Mouse (Mus musculus) gonadal fat pad, adult 2 months (tissue): ENCODE results near the gene Tdp2. TPM values are rescaled to one million over a fixed set of nuclear protein-coding genes. Genes with fewer than 3 reads are reported as not detected.
"Not testable (repeated sequence)": the region's sequence is repeated elsewhere in the genome, so short reads cannot be mapped to it uniquely, and the experiment has no call there.

Experiments
- DNase-seq: peaks from one replicate; pipeline ENCODE4 v3.0.0-alpha.2; 2012; ENCODE audit warnings: low read depth
- polyA plus RNA-seq: library from polyadenylated mRNA; depleted of rRNA; stranded (reverse); fragments of >200 nt; gene quantifications from 2 replicates; pipeline ENCODE4 v1.2.3, GENCODE M21; 2012

Gene Tdp2
- polyA plus RNA-seq, 1 experiment = 13.6 TPM

DNA sequence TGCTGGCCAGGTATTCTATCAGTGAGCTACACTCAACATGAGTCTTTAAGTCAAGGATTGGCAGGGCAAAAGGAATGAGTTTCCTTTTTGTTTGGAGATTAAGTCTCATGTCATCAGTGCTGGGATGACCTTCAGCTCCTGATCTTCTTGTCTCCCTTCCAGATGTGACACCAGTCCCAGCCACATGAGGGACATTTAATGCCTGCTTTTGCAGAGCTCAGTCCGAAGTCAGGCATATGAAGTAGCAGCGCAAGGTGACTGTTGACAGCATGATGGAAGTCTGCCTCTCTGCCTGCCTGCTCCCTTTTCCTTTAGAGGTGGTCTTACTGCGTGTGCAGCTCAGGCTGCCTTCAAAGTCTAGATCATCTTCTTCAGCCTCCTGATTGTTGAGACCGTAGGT lies 6.8 kb upstream of the Tdp2 start:
- no peak for DNase-seq

DNA sequence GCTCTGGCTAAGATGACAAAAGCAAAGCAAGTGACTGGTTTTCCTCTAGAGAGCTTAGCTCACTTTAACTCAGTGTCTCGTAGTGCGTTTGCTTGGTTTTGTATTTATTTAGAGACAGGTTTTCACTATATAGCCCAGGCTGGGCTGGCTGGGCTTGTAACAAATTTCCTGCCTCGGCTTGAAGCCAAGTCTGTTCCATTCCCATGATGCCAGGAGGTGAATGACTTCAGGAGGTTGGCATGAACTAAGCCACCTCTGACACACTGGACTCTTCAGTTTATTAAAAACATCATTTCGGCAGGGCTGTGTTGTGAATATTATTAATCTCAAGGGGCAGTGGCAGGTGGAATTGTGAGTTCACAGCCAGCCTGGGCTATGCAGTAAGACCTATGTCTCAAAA lies 5.9 kb upstream of the Tdp2 start:
- no peak for DNase-seq

DNA sequence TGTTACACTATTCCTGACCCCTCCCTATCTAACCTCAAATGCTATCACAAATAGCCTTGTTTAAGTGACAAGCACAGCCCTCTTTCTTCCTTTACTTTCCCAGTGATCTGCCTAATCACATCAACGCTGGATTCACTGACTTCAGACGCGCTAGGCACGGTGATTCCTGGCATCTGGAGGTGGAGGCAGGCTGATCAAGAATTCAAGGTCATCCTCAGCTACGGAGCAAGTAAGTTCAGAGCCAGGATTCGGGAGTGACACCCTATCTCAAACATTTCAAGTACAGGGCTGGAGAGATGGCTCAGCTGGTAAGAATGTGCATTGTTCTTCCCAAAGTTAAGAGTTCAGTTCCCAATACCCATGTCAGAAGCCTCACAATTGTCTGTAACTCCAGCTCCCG lies 5.4 kb upstream of the Tdp2 start:
- no peak for DNase-seq

DNA sequence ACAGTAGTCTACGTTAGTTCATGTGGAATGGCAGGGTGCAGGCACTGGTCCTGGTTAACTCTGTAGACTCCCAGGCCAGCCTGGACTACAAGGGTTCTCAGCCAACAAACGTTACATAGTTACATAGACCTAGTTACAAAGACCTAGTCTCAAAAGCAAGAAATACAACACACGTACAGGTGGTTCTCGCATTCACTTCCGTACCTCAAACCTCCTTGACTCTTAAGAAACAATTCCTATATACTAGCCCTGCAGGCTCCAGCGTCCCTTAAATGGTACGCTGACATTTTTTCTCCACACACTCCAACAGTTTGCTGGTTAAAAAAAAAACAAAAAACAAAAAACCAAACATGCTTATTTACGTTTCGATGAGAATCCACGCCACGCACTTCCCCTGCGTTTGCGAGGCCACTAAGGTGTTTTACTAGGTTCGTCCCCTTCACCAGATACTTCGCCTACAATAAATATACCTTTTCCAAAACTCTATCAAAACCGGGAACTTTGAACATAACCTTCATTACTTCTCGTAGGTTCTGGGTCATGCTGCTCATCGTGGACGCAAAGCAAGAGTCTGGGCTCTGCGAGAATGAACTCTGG lies 625 bp upstream of the Tdp2 start:
- DNase-seq = no peak

DNA sequence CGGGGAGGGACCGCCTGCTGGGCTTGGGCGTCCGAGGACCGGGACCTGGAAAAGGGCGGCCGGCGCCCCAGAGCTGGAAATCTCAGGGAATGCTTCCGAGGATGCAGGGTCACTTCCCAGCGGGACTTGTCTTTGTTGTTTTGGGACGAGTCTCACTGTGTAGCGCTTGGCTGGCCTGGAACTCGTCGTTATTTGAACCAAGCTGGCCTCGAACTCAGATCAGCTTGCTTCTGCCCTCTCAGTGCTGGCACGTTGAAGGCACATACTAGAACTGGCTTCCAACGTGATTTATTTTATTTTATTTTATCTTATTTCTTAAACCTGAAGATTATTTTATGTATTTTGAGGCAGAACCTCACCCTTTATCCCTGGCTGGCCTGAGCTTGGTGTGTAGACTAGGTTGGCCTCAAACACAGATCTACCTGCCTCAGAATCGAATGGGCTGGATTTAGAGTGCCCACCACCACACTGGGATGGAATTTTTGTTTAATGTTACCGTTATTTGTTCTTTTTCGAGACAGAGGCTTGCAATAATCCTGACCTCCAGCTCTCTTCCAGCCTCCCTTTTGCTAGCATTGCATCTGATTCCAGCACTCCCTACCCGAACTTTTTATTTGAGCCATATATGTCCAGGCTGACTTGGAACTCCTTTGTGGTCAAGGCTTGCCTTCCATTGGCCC lies 792 bp downstream of the Tdp2 start:
- no peak for DNase-seq

DNA sequence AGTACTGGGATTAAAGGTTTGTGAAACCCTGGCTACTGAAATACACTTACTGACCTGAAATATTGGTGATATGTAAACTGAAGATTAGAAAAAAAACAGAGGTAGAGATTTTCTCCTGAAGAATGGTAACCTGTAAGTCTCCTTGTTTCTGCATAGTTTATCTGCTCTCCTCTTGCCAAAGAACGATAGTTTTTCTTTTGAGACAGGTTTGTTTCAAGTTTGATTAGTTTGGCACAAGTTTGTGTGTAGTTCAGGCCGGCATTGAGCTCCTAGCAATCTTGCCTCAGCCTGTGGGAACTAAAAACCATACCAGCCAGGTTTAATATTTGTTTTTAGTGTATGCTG lies 1.3 kb downstream of the Tdp2 start:
- DNase-seq = no peak

DNA sequence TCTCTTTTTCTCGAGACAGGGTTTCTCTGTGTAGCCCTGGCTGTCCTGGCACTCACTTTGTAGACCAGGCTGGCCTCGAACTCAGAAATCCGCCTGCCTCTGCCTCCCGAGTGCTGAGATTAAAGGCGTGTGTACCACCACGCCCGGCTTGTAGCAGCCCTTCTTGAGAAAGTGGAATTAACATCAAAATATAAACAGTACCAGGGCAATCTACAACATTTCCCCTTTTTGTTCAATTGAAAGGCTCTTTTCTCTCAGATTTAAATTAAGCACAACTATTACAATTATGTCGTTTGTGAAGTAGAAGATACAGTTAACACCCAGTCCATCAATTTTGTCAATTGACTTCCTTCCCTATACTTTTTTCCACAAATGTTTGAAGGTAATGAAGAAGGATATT lies 6.3 kb downstream of the Tdp2 start:
- DNase-seq = not testable (repeated sequence)

DNA sequence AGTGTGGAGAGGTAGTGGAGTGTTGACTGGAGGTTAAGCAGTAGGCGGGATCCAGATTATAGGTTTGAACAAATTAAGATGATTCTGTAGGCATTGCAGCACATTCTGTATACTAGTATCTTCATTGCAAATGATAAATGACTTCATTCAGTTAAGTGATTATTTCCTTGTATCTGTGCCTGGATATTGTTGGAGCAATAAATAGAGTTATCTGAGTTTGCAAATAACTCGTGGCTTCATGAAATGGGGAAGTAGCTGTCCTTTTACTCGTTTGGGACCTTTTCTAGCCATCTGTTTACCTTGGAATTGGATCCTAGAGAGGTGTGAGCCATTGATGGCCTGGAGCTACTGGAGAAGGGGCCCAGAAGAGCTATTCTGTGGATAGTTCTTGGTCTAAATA lies 8.4 kb downstream of the Tdp2 start:
- no peak for DNase-seq

DNA sequence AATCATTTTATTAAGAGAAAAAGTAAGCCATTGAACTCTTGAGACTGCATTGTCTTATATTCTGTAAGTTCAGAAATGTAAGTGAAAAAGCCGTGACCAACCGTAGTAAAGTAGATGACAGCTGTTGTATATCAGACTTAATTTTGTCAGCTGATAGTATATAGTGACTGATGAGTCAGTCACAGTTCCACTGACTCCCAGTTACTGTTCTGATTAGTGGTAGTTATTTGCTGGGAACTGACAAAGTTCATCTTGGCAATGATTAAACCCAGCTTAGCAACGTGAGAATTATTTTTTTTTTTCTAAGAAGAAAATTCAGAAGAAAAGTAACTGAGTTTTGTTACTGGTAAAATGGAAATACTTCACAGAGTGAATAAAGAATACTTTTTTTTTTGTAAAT lies 10.2 kb downstream of the Tdp2 start:
- no peak for DNase-seq

DNA sequence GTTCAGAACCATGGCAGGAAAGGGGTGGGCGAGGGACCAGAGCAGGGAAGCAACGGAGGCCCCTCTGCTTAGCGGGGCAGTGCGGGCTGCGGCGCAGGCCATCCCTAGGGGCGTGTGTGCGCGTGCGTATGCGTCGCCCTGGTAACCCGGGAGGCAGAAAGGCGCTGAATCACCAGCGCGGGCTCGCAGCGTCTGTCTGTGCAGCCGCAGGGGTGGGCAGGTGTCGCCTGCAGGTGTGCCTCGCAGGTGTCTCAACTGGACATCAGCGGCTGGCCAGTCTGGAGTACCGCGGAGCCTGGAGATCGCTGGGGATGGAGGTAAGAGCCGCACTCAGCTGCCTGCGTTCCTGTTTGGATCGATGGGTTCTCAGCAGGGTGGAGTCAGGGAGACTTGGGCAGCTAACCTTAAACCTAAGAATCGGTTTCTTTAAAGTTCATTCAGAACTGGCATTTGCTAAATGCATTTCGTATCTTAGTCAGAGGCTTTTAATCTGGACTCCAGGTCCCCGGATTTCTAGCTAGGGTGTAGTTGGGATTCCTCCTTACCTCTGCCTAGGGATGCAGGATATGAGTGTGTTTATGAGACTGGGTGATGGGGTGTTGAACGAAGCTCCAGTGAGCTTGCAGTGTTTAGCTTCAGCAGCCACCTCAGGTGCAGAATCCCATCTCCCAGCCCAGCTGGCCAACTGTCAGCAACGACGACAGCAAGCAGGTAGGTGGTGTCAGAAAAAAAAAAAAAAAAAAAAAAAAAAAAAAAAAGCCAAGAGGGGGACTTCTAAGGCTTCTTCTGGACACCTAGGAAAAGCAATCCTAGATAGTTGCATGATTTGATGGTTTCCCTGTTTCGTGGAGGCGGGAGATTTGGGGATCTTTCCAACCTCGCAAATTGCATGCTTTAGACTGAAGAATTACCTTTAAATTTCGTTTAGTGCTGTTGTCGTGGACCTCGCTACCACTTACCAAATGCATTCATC lies 13.8 kb downstream of the Tdp2 start, which contains the start of gene D130043K22Rik:
D130043K22Rik (plus strand) TSS at position 153 of the 973 bp plus-strand sequence.
- DNase-seq = no peak

DNA sequence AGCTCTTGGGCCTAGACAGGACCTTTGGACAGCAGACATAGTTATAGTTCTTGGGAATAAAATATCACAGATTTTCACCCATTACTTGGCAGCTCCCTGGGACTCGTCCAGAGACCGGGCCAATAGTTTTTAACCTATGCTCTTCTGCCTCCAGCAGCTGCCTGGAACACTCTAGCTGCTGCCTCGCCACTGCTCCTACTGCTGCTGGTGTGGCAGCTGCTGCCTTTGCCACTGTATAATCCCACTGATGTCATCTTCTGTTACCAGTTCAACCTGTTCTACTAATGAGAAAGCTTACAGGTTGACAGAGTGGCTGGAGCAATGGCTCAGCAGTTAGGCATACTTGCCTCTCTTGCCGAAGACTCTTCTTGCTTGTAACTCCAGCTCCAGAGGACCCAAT lies 17.8 kb downstream of the Tdp2 start:
- DNase-seq = peak; percentile 64

DNA sequence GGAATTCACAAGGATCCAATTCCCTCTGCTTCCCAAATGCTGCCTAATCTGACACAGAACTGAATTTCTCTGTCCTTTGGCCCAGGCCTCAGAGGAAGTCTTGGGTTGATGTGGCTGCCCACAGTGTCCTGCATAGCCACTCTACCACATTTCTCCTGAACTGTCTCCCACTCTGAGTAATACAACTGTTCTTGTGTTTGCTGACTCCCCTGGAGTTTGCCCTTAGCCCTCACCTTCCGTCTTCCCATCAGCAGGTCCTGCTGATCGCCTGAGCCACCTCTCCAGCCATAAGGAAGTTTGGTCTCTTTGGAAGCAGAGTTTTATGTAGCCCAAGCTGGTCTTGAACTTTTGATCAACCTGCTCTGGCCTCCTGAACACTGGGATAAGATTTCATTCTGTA lies 20.5 kb downstream of the Tdp2 start:
- DNase-seq = no peak

DNA sequence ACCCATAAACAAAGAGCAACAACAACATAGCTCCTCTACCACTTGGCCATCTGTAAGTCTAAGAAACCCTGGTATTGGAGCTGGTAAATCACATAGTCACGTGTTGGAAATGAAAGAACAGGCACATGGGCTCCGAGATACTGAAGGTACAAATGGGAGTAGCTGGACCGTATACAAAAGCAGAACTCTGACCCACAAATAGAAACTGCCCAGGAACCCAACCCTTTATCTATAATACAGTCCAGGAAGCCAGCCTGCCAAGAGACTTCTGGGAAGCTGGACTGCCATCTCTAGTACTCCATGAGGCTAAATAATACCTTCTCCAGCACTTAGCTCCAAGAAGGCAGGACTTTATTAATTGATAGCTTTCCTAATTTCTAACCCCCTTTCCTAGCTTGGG lies 21.1 kb downstream of the Tdp2 start:
- DNase-seq = no peak

DNA sequence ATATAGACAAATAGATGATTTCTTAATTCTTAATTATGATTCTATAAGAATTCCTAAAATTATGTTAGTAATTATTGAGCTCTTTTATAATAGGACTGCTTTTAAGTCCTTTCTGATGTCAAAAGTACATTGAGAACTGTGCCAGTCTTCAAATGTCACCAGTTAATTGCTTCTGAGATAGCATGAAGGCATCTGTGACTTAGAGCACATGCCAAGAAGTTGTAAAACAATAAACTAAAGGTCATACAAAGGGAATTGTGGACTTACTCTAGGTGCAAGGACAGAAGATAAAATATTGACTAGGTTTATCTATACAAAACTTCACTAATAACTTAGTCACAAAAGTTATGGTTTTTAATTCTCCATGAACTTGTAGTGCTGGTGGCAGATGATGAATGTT lies 27.6 kb downstream of the Tdp2 start:
- no peak for DNase-seq

DNA sequence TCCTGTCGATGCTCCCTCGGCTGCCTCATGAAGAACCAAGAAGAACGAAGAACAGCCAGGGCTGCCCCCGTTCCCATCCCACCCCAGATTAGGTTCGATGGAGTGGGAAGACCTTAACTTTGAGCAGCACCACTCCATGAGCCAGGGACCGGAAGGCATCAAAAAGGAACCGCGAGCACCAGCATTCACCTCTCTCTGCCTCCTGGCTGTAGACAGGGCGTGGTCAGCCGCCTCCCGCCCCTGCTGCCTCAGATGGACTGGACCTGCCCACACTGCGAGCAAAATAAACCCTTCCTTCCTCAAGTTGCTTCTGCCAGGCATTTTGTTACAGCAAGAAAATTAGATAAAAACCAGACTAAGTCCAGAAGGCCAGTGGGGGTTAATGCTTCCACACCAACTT lies 29.6 kb downstream of the Tdp2 start:
- DNase-seq = no peak

DNA sequence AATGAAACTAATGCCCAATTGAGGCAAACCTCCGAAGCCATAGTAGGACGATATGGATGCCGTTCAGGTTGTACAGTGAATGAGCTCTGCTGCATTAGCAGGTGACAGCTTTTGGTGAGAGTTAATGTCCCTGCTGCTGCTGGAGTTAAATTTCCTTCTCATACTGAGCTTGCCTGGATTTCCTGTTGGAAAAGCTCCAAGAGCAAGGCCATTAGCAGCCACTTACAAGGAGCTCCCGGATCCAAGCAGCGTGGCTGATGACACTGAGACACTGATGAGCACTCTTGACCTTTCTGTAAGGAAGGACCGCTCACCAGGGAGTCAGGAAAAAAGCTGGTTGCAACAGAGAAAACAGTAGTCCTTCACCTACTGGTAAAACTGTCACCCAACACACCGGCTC lies 30.5 kb downstream of the Tdp2 start:
- DNase-seq = no peak

DNA sequence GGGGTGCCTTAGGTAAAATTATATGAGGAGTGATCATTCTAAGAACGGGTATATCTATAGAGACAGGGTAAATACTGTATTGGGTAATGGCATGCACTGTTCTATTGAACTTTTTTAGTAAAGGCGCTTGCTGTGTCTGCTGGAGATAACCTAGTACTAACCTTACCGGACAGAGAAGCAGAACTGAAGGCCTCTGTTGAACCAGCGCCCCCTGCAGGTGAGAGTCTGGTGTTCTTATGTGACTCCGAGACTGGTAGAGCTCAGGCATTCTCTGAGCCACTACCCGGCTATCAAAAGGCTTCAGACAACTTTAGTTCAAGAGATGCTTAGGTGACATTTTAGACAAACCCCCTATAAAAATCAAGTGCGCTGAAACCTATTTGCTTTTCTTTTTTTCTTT lies 31.0 kb downstream of the Tdp2 start:
- DNase-seq = no peak

DNA sequence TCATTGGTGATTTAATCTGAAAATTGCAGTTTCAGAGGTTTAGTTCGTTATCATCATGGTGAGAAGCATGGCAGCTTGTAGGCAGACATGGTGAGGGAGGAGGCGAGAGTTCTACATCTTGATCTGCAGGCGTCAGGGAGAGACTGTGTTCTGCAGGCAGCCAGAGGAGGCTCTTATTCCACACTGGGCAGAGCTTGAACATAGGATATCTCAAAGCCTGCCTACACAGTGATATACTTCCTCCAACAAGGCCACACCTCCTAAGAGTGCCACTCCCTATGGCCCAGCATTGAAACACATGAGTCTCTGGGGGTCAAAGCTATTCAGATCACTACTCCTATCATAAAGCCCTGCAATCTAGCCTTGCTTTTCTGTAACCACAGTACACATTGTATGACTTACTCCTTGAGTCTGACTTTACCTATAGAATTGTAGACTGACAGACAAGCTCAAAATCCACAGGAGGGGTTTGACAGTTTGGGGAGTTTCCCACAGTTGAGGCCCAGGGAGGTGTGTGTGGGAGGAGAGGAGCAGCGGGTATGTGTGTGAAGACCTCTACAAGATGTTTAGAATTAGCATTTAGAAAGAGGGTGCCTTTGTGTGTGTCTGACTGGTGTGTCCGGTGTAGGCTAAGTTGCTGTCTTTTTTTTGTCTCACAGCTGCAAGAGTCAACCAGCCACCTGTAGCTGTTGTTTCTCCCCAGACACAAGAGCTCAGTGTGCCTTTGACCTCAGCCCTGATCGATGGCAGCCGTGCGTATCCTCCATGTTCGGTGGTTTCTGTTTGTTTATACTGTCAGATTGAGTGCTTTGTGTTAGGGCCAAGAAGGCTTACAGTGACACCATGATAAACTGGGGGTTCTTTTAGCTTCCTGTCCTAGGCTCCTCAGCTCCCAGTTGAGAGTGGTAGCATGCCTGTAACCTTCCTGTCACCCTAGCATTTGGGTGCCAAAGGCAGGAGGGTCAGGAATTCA lies 35.2 kb downstream of the Tdp2 start:
- DNase-seq = no peak

DNA sequence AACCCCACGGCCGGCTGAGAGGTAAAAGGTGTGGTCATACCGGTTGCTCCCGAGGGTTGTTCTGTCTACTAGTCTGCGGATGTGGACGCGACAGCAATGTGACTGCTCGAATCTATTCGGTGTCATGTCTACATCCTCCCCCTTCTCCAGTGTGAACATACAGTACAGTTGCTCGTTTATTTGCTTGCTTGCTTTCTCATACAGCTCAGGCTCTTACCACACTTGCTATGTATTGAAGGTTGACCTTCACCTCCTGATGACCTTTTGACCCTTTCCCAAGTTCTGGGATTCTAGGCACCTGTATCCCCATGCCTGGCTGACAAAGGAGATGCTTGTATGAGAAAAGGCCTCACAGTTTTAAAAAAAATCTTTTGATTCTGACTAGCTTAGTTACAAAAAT lies 36.3 kb downstream of the Tdp2 start:
- DNase-seq = no peak

DNA sequence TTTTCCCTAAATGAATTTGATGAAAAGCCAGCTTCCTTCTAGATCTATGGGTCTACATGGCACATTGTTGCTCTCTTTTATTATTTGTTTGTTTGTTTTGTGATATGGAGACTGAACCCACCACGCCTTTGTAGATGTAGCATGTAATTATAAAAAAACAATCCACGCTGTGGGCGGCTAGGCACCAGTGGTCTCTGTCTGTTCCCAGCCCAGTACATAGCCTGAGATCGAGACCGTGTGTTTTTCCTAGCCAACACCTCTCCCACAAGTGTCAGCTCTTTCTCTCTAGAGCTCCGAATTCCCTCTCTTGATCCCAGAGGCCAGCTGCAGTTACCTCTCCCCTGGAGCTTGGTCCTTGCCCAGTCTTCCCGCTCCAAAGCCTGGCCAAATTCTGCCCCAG lies 36.8 kb downstream of the Tdp2 start:
- DNase-seq = no peak

DNA sequence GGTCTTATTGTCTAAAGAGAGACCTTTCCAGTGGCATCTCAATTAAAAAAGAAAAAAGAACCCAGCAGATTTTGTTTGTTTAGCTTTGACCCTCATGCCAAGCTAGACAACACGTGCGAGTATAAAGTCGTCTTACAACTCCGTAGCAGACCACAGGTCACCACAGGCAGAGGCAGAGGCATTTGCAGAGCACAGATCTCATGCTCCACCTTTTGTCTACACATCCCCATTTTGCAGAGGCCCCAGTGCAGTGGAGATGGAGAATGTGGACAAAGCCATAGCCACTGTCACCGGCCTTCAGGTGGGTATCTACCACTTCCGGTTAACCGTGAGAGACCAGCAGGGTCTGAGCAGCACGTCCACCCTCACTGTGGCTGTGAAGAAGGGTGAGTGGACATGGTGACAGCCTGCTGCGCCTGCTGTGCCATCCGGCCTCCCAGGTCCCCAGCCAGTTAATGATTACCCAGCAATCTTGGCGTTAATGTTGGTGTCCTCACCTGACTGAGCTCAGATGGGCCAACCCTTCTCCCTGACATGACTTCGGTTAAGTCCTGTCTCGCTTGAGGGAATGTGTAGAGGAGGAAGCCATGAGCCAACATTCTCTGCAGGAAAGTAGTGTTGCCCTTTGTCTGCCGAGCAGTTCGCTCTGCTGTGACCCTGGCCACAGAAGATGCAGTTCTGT lies 48.0 kb downstream of the Tdp2 start:
- no peak for DNase-seq
